In genomic region chr2:172257471-172258065, GRCm38 (mm10) we compare ENCODE assay signal across 14 mouse cellular contexts. TPM values are rescaled to one million over a fixed set of nuclear protein-coding genes. Genes with fewer than 3 reads are reported as not detected.
DNase-seq lines count a peak whose midpoint lies in the region; ATAC-seq and TF ChIP-seq lines count a peak whose summit lies in the region.
"Had no signal": no experiment of that assay in that cellular context is flagged by ENCODE, and none has a peak within 500 bp of the region (broad histone marks: within the 10 kb centered on the region; RNA-seq: fewer than 3 reads in every experiment).

No protein-coding gene starts in this region.

- H3K9me3 ChIP-seq in heart, embryonic 14.5 days (ENCODE audit: control insufficient read depth, low read length) = no peaks in the 10 kb centered on the region
- no peaks in the 10 kb centered on the region for H3K9me3 ChIP-seq in ES-Bruce4 (replicated peaks; ENCODE audit: control insufficient read depth, insufficient read depth, low read length, poor library complexity, severe bottlenecking)
- no peaks in the 10 kb centered on the region for H3K9me3 ChIP-seq in liver, embryonic 11.5 days (ENCODE audit: control insufficient read depth, low read length)
- H3K9me3 ChIP-seq: midbrain, embryonic 15.5 days had no signal

- ATAC-seq in heart, embryonic 14.5 days (ENCODE audit: insufficient number of reproducible peaks, insufficient read depth, low FRiP score, low read depth) = 0 out of 2 replicates have a peak, but pooled peaks have one; percentile 21
- ATAC-seq in liver, embryonic 11.5 days (replicated peaks; ENCODE audit: low FRiP score) = peak; percentile 32; the same call in 1 of the 2 replicates
- ATAC-seq: midbrain, embryonic 15.5 days had no signal

- 0 out of 2 replicates have a peak, but pooled peaks have one; percentile 39 for TF ChIP-seq EP300 in ES-Bruce4 (IDR thresholded peaks at IDR 0.05; ENCODE audit: insufficient read depth, low read depth, low read length)

- TF ChIP-seq POLR2A in ES-Bruce4 (IDR thresholded peaks at IDR 0.05; ENCODE audit: insufficient read depth, low read length) = no peak
- TF ChIP-seq POLR2A in cerebellum, adult 2 months (IDR thresholded peaks at IDR 0.05; ENCODE audit: borderline replicate concordance, insufficient read depth, low read length) = no peak

- H3K27me3 ChIP-seq in heart, embryonic 14.5 days (ENCODE audit: control insufficient read depth, insufficient read depth, low read length) = no peaks in the 10 kb centered on the region
- H3K27me3 ChIP-seq in ES-Bruce4 (ENCODE audit: control insufficient read depth, insufficient read depth, low read length, poor library complexity, severe bottlenecking) = no peaks in the 10 kb centered on the region
- no peaks in the 10 kb centered on the region for H3K27me3 ChIP-seq in liver, embryonic 11.5 days (replicated peaks; ENCODE audit: control insufficient read depth, insufficient read depth, low read length)
- no peaks in the 10 kb centered on the region for H3K27me3 ChIP-seq in cerebellum, adult 2 months (ENCODE audit: control insufficient read depth, insufficient read depth, low read length)
- H3K27me3 ChIP-seq: midbrain, embryonic 15.5 days had no signal

- H3K9ac ChIP-seq in heart, embryonic 14.5 days (ENCODE audit: low read length) = no peak overlapping the region
- no peak overlapping the region for H3K9ac ChIP-seq in ES-Bruce4 (ENCODE audit: low read depth, poor library complexity, severe bottlenecking)
- 0 out of 2 replicates have a peak overlapping the region, but pooled peaks have one; percentile 9 for H3K9ac ChIP-seq in liver, embryonic 11.5 days (ENCODE audit: low read depth, low read length)
- H3K9ac ChIP-seq: midbrain, embryonic 15.5 days had no signal

- peaks cover 2 to 5% of the 10 kb centered on the region in 2 experiments; a peak in 1 of 4 replicates for H3K4me1 ChIP-seq in heart, embryonic 14.5 days (ENCODE audit: control insufficient read depth in 2 of 2, insufficient read depth in 2 of 2, low read length in 2 of 2)
- H3K4me1 ChIP-seq in ES-Bruce4 (ENCODE audit: control insufficient read depth, insufficient read depth, low read length) = no peaks in the 10 kb centered on the region
- peaks cover 14% of the 10 kb centered on the region for H3K4me1 ChIP-seq in liver, embryonic 11.5 days (replicated peaks; ENCODE audit: control insufficient read depth, insufficient read depth, low read length)
- no peaks in the 10 kb centered on the region for H3K4me1 ChIP-seq in cerebellum, adult 2 months (ENCODE audit: control insufficient read depth, insufficient read depth, low read length)

- H3K36me3 ChIP-seq in heart, embryonic 14.5 days (ENCODE audit: control insufficient read depth, insufficient read depth, low read length) = no peaks in the 10 kb centered on the region
- no peaks in the 10 kb centered on the region for H3K36me3 ChIP-seq in ES-Bruce4 (ENCODE audit: control insufficient read depth, insufficient read depth, low read length, poor library complexity, severe bottlenecking)
- no peaks in the 10 kb centered on the region for H3K36me3 ChIP-seq in liver, embryonic 11.5 days (ENCODE audit: control insufficient read depth, insufficient read depth, low read length)
- H3K36me3 ChIP-seq: midbrain, embryonic 15.5 days had no signal

- DNase-seq in heart, postnatal 4 days = no peak
- DNase-seq in R1 (ENCODE audit: low read depth, low spot score) = peak; percentile 96
- DNase-seq in liver, embryonic 11.5 days (ENCODE audit: low spot score) = peak; percentile 42
- DNase-seq in cerebellum, adult 2 months = no peak
- no peak for DNase-seq in ovary, adult 18-20 months (ENCODE audit: low spot score)
- DNase-seq: cerebellum, postnatal 25 days; lung, adult 18-20 months; spleen, adult 18-20 months had no signal

- H3K4me3 ChIP-seq in heart, embryonic 14.5 days (ENCODE audit: control insufficient read depth in 1 of 2, insufficient read depth in 1 of 2, low read depth in 1 of 2, low read length in 2 of 2) = no peak overlapping the region
- no peak overlapping the region for H3K4me3 ChIP-seq in ES-Bruce4 (ENCODE audit: low read depth, low read length)
- H3K4me3 ChIP-seq in liver, embryonic 11.5 days (ENCODE audit: low read depth, low read length) = no peak overlapping the region
- no peak overlapping the region for H3K4me3 ChIP-seq in cerebellum, adult 2 months (replicated peaks; ENCODE audit: insufficient read depth, low read depth, low read length)
- H3K4me3 ChIP-seq: midbrain, embryonic 15.5 days had no signal

- H3K27ac ChIP-seq in heart, embryonic 14.5 days (replicated peaks in 1 of 2; ENCODE audit: control insufficient read depth in 1 of 2, insufficient read depth in 1 of 2, low read depth in 2 of 2, low read length in 2 of 2) = no peak overlapping the region
- 0 out of 2 replicates have a peak overlapping the region, but pooled peaks have one; percentile 0 for H3K27ac ChIP-seq in ES-Bruce4 (ENCODE audit: insufficient read depth, low read length)
- H3K27ac ChIP-seq in liver, embryonic 11.5 days (ENCODE audit: low read depth, low read length) = peak overlapping the region; percentile 41; the same call in 1 of the 2 replicates
- H3K27ac ChIP-seq in cerebellum, adult 2 months (ENCODE audit: insufficient read depth, low read length) = no peak overlapping the region
- H3K27ac ChIP-seq: midbrain, embryonic 15.5 days had no signal

- WGBS in heart, embryonic 14.5 days = 27% methylated on average over 12 of the region's 12 CpGs
- 26% methylated on average over 12 of the region's 12 CpGs for WGBS in liver, embryonic 11.5 days
- 33% methylated on average over 12 of the region's 12 CpGs for WGBS in cerebellum, adult 2 months

- H3K4me2 ChIP-seq in heart, embryonic 14.5 days (ENCODE audit: low read length) = peak overlapping the region; percentile 18; the same call in 1 of the 2 replicates
- H3K4me2 ChIP-seq in liver, embryonic 11.5 days = peak overlapping the region; percentile 43
- H3K4me2 ChIP-seq: midbrain, embryonic 15.5 days had no signal

- TF ChIP-seq CTCF in ES-Bruce4 (IDR thresholded peaks at IDR 0.05; ENCODE audit: low read depth, low read length) = no peak
- no peak for TF ChIP-seq CTCF in cerebellum, adult 2 months (IDR thresholded peaks at IDR 0.05; ENCODE audit: borderline replicate concordance, insufficient read depth, low read depth, low read length)

RNA-seq across cellular contexts. Expression of gene Mc3r, which starts 9.3 kb away (rescaled TPM):
- not detected in 2 replicates for polyA plus RNA-seq in heart, embryonic 14.5 days (2014; fragmentation: Nextera tagmentation; extraction: Ambion mirVana)
- not detected for total RNA-seq in heart, postnatal 4 days (2021)
- polyA plus RNA-seq in ES-Bruce4 (2011; ENCODE audit: insufficient read depth, insufficient read length, low read depth, missing spikeins) = not detected in 2 replicates
- 0.06 and 0.08 TPM in 2 replicates for polyA plus RNA-seq in liver, embryonic 11.5 days (2014; fragmentation: Nextera tagmentation; extraction: Ambion mirVana)
- 0.18 and 0.27 TPM in 2 replicates for polyA plus RNA-seq in cerebellum, adult 2 months (2012; rRNA removed)
- total RNA-seq: adrenal gland, postnatal 4 days; neutrophil, adult 5-6 weeks had no signal
- polyA plus RNA-seq: intestine, embryonic 14.5 days had no signal

Comparison
In these comparisons a context has a peak if more than half of its experiments do, and no peak if none do; other contexts are left out.
1. H3K27ac ChIP-seq: peak in ES-Bruce4 (single experiment) and liver, embryonic 11.5 days (single experiment); none in heart, embryonic 14.5 days (0 of 2) and cerebellum, adult 2 months (single experiment).
2. DNase-seq: peak in R1 (single experiment) and liver, embryonic 11.5 days (single experiment); none in heart, postnatal 4 days (single experiment), cerebellum, adult 2 months (0 of 2) and ovary, adult 18-20 months (single experiment).